In genomic region chr4:156030651-156031118, GRCm38 (mm10) we compare ENCODE assay signal across 8 mouse cellular contexts. TPM values are rescaled to one million over a fixed set of nuclear protein-coding genes. Genes with fewer than 3 reads are reported as not detected.
DNase-seq lines count a peak whose midpoint lies in the region; ATAC-seq and TF ChIP-seq lines count a peak whose summit lies in the region.

No protein-coding gene starts in this region.

- no peak for TF ChIP-seq CTCF in bone marrow, adult 2 months (IDR thresholded peaks at IDR 0.05; ENCODE audit: control insufficient read depth, insufficient read depth, low read length)

- TF ChIP-seq POLR2A in bone marrow, adult 2 months (IDR thresholded peaks at IDR 0.05; ENCODE audit: borderline replicate concordance, control insufficient read depth, low read depth, low read length): no peak

- H3K4me2 ChIP-seq in kidney, embryonic 16.5 days (replicated peaks; ENCODE audit: low read depth, low read length): peak overlapping the region; percentile 72
- peak overlapping the region; percentile 62 for H3K4me2 ChIP-seq in midbrain, embryonic 12.5 days (replicated peaks)

- no peaks in the 10 kb centered on the region for H3K9me3 ChIP-seq in kidney, embryonic 16.5 days (ENCODE audit: low read length)
- H3K9me3 ChIP-seq in hindbrain, embryonic 10.5 days: no peaks in the 10 kb centered on the region
- H3K9me3 ChIP-seq in midbrain, embryonic 12.5 days: no peaks in the 10 kb centered on the region

- peaks cover 19% of the 10 kb centered on the region for H3K36me3 ChIP-seq in kidney, embryonic 16.5 days (ENCODE audit: insufficient read depth, low read length)
- peaks cover 39% of the 10 kb centered on the region for H3K36me3 ChIP-seq in hindbrain, embryonic 10.5 days
- peaks cover 30% of the 10 kb centered on the region for H3K36me3 ChIP-seq in midbrain, embryonic 12.5 days

- 61% methylated on average over 9 of the region's 9 CpGs for WGBS in kidney, embryonic 16.5 days
- whole genome bisulfite sequencing in bone marrow, adult 2 months: 71% methylated on average over 9 of the region's 9 CpGs
- WGBS in hindbrain, embryonic 10.5 days: 70% methylated on average over 9 of the region's 9 CpGs
- WGBS in midbrain, embryonic 12.5 days: 64% methylated on average over 9 of the region's 9 CpGs

- intact Hi-C loops in left cerebral cortex, postnatal 10 days (cut with DNase I): loop anchor here (5.0 kb wide), 1 partner anchor 67 kb away; no protein-coding TSS in a partner anchor

- no peak for DNase-seq in kidney, postnatal 36 days
- DNase-seq in hindbrain, embryonic 10.5 days (ENCODE audit: low spot score): no peak
- no peak for DNase-seq in frontal cortex, postnatal 25 days (ENCODE audit: low spot score in 2 of 2)
- DNase-seq in left cerebral cortex, postnatal 10 days (ENCODE audit: extremely low spot score in 1 of 2, low spot score in 2 of 2): no peak
- DNase-seq in frontal cortex, adult 2 months (ENCODE audit: extremely low spot score in 1 of 2, low spot score in 1 of 2): no peak

- H3K9ac ChIP-seq in kidney, embryonic 16.5 days (replicated peaks; ENCODE audit: low read length): peak overlapping the region; percentile 70
- H3K9ac ChIP-seq in midbrain, embryonic 12.5 days (replicated peaks): peak overlapping the region; percentile 60

- peak overlapping the region; percentile 96 for H3K27ac ChIP-seq in kidney, embryonic 16.5 days (ENCODE audit: low read length)
- H3K27ac ChIP-seq in bone marrow, adult 2 months (ENCODE audit: control insufficient read depth, insufficient read depth, low read depth, low read length, poor library complexity): peak overlapping the region; percentile 11; the same call in 1 of the 2 replicates
- peak overlapping the region; percentile 92 for H3K27ac ChIP-seq in hindbrain, embryonic 10.5 days
- peak overlapping the region; percentile 90 for H3K27ac ChIP-seq in midbrain, embryonic 12.5 days (replicated peaks)

- no peak for ATAC-seq in kidney, embryonic 16.5 days (ENCODE audit: low FRiP score, low TSS enrichment)
- no peak for ATAC-seq in midbrain, embryonic 12.5 days (ENCODE audit: low FRiP score, low read depth)

- H3K27me3 ChIP-seq in kidney, embryonic 16.5 days (ENCODE audit: insufficient read depth, low read length): peaks cover 3% of the 10 kb centered on the region; the same call in 1 of the 2 replicates
- peaks cover 19% of the 10 kb centered on the region for H3K27me3 ChIP-seq in hindbrain, embryonic 10.5 days (ENCODE audit: insufficient read depth, poor library complexity, severe bottlenecking)
- peaks cover 21% of the 10 kb centered on the region for H3K27me3 ChIP-seq in midbrain, embryonic 12.5 days

- H3K4me3 ChIP-seq in kidney, embryonic 16.5 days (ENCODE audit: low read length): peak overlapping the region; percentile 67
- no peak overlapping the region for H3K4me3 ChIP-seq in bone marrow, adult 2 months (replicated peaks; ENCODE audit: control insufficient read depth, low read depth, low read length)
- H3K4me3 ChIP-seq in hindbrain, embryonic 10.5 days: peak overlapping the region; percentile 53
- H3K4me3 ChIP-seq in midbrain, embryonic 12.5 days: peak overlapping the region; percentile 52

- peaks cover 37% of the 10 kb centered on the region for H3K4me1 ChIP-seq in kidney, embryonic 16.5 days (ENCODE audit: insufficient read depth, low read length)
- H3K4me1 ChIP-seq in bone marrow, adult 2 months (ENCODE audit: control insufficient read depth, insufficient read depth, low read length): peaks cover 12% of the 10 kb centered on the region
- peaks cover 48% of the 10 kb centered on the region for H3K4me1 ChIP-seq in hindbrain, embryonic 10.5 days (replicated peaks)
- H3K4me1 ChIP-seq in midbrain, embryonic 12.5 days: peaks cover 32% of the 10 kb centered on the region

RNA-seq across cellular contexts. Expression of gene Tnfrsf18, which starts 4.7 kb away (rescaled TPM):
- 1.3 and 2.5 TPM in 2 replicates for polyA plus RNA-seq in kidney, embryonic 16.5 days (2015; fragmentation: Nextera tagmentation; extraction: Ambion mirVana)
- 7.9 and 8.0 TPM in 2 replicates for polyA plus RNA-seq in bone marrow, adult 2 months (2011; ENCODE audit: insufficient read depth, insufficient read length, low replicate concordance, missing spikeins)
- polyA plus RNA-seq in hindbrain, embryonic 10.5 days (2016; fragmentation: Nextera tagmentation; extraction: Ambion mirVana): 1.3 and 1.4 TPM in 2 replicates
- polyA plus RNA-seq in midbrain, embryonic 12.5 days (2016; fragmentation: Nextera tagmentation; extraction: Ambion mirVana): 2.2 and 2.4 TPM in 2 replicates
- not detected for total RNA-seq in left cerebral cortex, postnatal 10 days (2021)
- 0.22 and 0.27 TPM in 2 replicates for polyA plus RNA-seq in frontal cortex, adult 2 months (2012; rRNA removed)

RNA-seq across cellular contexts. Expression of gene Tnfrsf4, which starts 17.0 kb away (rescaled TPM):
- polyA plus RNA-seq in kidney, embryonic 16.5 days (2015; fragmentation: Nextera tagmentation; extraction: Ambion mirVana): 0.90 and 1.2 TPM in 2 replicates
- 6.4 and 12.4 TPM in 2 replicates for polyA plus RNA-seq in bone marrow, adult 2 months (2011; ENCODE audit: insufficient read depth, insufficient read length, low replicate concordance, missing spikeins)
- 0.30 and 1.3 TPM in 2 replicates for polyA plus RNA-seq in hindbrain, embryonic 10.5 days (2016; fragmentation: Nextera tagmentation; extraction: Ambion mirVana)
- polyA plus RNA-seq in midbrain, embryonic 12.5 days (2016; fragmentation: Nextera tagmentation; extraction: Ambion mirVana): 0.52 and 0.77 TPM in 2 replicates
- 1 to 10 TPM in 1 of 2 experiments, under 1 TPM in 1; 0.32 to 1.4 TPM for total RNA-seq in left cerebral cortex, postnatal 10 days (2021)
- 3.6 and 5.9 TPM in 2 replicates for polyA plus RNA-seq in frontal cortex, adult 2 months (2012; rRNA removed)

RNA-seq across cellular contexts. Expression of gene Ttll10, which starts 28.5 kb away (rescaled TPM):
- polyA plus RNA-seq in kidney, embryonic 16.5 days (2015; fragmentation: Nextera tagmentation; extraction: Ambion mirVana): 7.4 and 10.1 TPM in 2 replicates
- polyA plus RNA-seq in bone marrow, adult 2 months (2011; ENCODE audit: insufficient read depth, insufficient read length, low replicate concordance, missing spikeins): not detected in 2 replicates
- 0.27 and 0.30 TPM in 2 replicates for polyA plus RNA-seq in hindbrain, embryonic 10.5 days (2016; fragmentation: Nextera tagmentation; extraction: Ambion mirVana)
- polyA plus RNA-seq in midbrain, embryonic 12.5 days (2016; fragmentation: Nextera tagmentation; extraction: Ambion mirVana): not detected in 2 replicates
- not detected for total RNA-seq in left cerebral cortex, postnatal 10 days (2021)
- 0.04 and 0.06 TPM in 2 replicates for polyA plus RNA-seq in frontal cortex, adult 2 months (2012; rRNA removed)

RNA-seq across cellular contexts. Expression of gene Sdf4, which starts 38.0 kb away (rescaled TPM):
- 173 and 182 TPM in 2 replicates for polyA plus RNA-seq in kidney, embryonic 16.5 days (2015; fragmentation: Nextera tagmentation; extraction: Ambion mirVana)
- polyA plus RNA-seq in bone marrow, adult 2 months (2011; ENCODE audit: insufficient read depth, insufficient read length, low replicate concordance, missing spikeins): 60.1 and 111 TPM in 2 replicates
- polyA plus RNA-seq in hindbrain, embryonic 10.5 days (2016; fragmentation: Nextera tagmentation; extraction: Ambion mirVana): 131 and 135 TPM in 2 replicates
- 120 and 130 TPM in 2 replicates for polyA plus RNA-seq in midbrain, embryonic 12.5 days (2016; fragmentation: Nextera tagmentation; extraction: Ambion mirVana)
- 100 to 1,000 TPM; 136 to 139 TPM for total RNA-seq in left cerebral cortex, postnatal 10 days (2021)
- 123 and 128 TPM in 2 replicates for polyA plus RNA-seq in frontal cortex, adult 2 months (2012; rRNA removed)

RNA-seq across cellular contexts. Expression of gene B3galt6, which starts 38.2 kb away (rescaled TPM):
- polyA plus RNA-seq in kidney, embryonic 16.5 days (2015; fragmentation: Nextera tagmentation; extraction: Ambion mirVana): 18.0 and 18.7 TPM in 2 replicates
- polyA plus RNA-seq in bone marrow, adult 2 months (2011; ENCODE audit: insufficient read depth, insufficient read length, low replicate concordance, missing spikeins): 1.8 and 2.0 TPM in 2 replicates
- polyA plus RNA-seq in hindbrain, embryonic 10.5 days (2016; fragmentation: Nextera tagmentation; extraction: Ambion mirVana): 13.8 and 17.2 TPM in 2 replicates
- polyA plus RNA-seq in midbrain, embryonic 12.5 days (2016; fragmentation: Nextera tagmentation; extraction: Ambion mirVana): 19.1 and 23.0 TPM in 2 replicates
- total RNA-seq in left cerebral cortex, postnatal 10 days (2021): 10 to 100 TPM; 11.4 to 11.8 TPM
- polyA plus RNA-seq in frontal cortex, adult 2 months (2012; rRNA removed): 9.7 and 10.6 TPM in 2 replicates

Comparison
In these comparisons a context has a peak if more than half of its experiments do, and no peak if none do; other contexts are left out.
1. H3K27ac ChIP-seq: peak in every context shown above with its lines; median percentile 96 in kidney, embryonic 16.5 days; 92 in hindbrain, embryonic 10.5 days; 90 in midbrain, embryonic 12.5 days; 11 in bone marrow, adult 2 months.